Mouse (Mus musculus): Measurements from ENCODE around the gene Cts7.

Cts7 gene

GRCm38 (mm10) chr13:61358097-61358496, at the start of gene Cts7:
Gene Cts7 (minus strand): TSS chr13:61358197.
- DNase-seq, result no peak
